Mouse (Mus musculus) MEL (cell line): ENCODE data around the gene Ephb3. TPM values are rescaled to one million over a fixed set of nuclear protein-coding genes. Genes with fewer than 3 reads are reported as not detected.
"Not testable (repeated sequence)": the region's sequence is repeated elsewhere in the genome, so short reads cannot be mapped to it uniquely, and the experiment has no call there.

Experiments
- DNase-seq: peaks from one replicate; pipeline ENCODE4 v3.0.0; 2011; ENCODE audit warnings: low read depth, low spot score
- H3K27ac ChIP-seq: 2 replicates; pipeline ENCODE4 v1.5.1; 2012; ENCODE audit warnings: low read depth, mild to moderate bottlenecking, control low read depth, low read length, moderate library complexity; ENCODE audit not compliant: control insufficient read depth
- H3K27me3 ChIP-seq, 2 experiments: fragments of 150-350 bp in 1 of 2; sonication (generic) in 1 of 2; 2 replicates each; pipeline ENCODE4 v1.6.1; 2012; ENCODE audit warnings: low read length in 2 of 2, mild to moderate bottlenecking in 2 of 2, improper control_type of control experiment in 1 of 2, moderate library complexity in 1 of 2; ENCODE audit not compliant: insufficient read depth in 2 of 2, control insufficient read depth in 1 of 2
- H3K36me3 ChIP-seq, 2 experiments: 2 replicates each; pipeline ENCODE4 v1.6.1; 2012 to 2014; ENCODE audit warnings: low read length in 2 of 2, improper control_type of control experiment in 1 of 2, inconsistent platforms in 1 of 2, mild to moderate bottlenecking in 1 of 2; ENCODE audit not compliant: insufficient read depth in 2 of 2, control insufficient read depth in 1 of 2
- H3K4me1 ChIP-seq, 2 experiments: fragments of 150-350 bp in 1 of 2; sonication (generic) in 1 of 2; 2 replicates each; pipeline ENCODE4 v1.6.1; 2012; ENCODE audit warnings: low read length in 2 of 2, improper control_type of control experiment in 1 of 2, mild to moderate bottlenecking in 1 of 2; ENCODE audit not compliant: insufficient read depth in 2 of 2, control insufficient read depth in 1 of 2
- H3K4me3 ChIP-seq, 2 experiments: fragments of 150-350 bp in 1 of 2; sonication (generic) in 1 of 2; 2 replicates each; pipeline ENCODE4 v1.5.1; 2012; ENCODE audit warnings: low read depth in 2 of 2, low read length in 2 of 2, mild to moderate bottlenecking in 2 of 2, moderate library complexity in 2 of 2, control low read depth in 1 of 2, improper control_type of control experiment in 1 of 2; ENCODE audit not compliant: control insufficient read depth in 1 of 2, insufficient read depth in 1 of 2
- H3K79me2 ChIP-seq: 2 replicates; pipeline ENCODE4 v1.6.1; 2012; ENCODE audit warnings: mild to moderate bottlenecking, low read length, moderate library complexity; ENCODE audit not compliant: control insufficient read depth, poor library complexity, insufficient read depth
- H3K9ac ChIP-seq: 2 replicates; pipeline ENCODE4 v1.6.1; 2012; ENCODE audit warnings: low read depth, mild to moderate bottlenecking, control low read depth, low read length, moderate library complexity; ENCODE audit not compliant: control insufficient read depth, poor library complexity, severe bottlenecking
- H3K9me3 ChIP-seq: fragments of 150-350 bp; sonication (generic); replicated peaks from 2 replicates; pipeline ENCODE4 v1.6.1; 2012; ENCODE audit warnings: mild to moderate bottlenecking, low read length, improper control_type of control experiment, moderate library complexity; ENCODE audit not compliant: insufficient read depth
- BHLHE40 ChIP-seq: IDR thresholded peaks from 2 replicates; pipeline ENCODE4 v1.6.1; 2012; ENCODE audit warnings: low read depth, mild to moderate bottlenecking, inconsistent platforms, low read length, improper control_type of control experiment, borderline replicate concordance
- CTCF ChIP-seq, 3 experiments: IDR thresholded peaks in 2 of 3; conservative IDR thresholded peaks in 1 of 3; 2 replicates each; pipeline ENCODE4 v1.5.1; 2011 to 2012; ENCODE audit warnings: low read length in 3 of 3, low read depth in 2 of 3, mild to moderate bottlenecking in 2 of 3, improper control_type of control experiment in 1 of 3, inconsistent platforms in 1 of 3, mixed read lengths in 1 of 3, moderate library complexity in 1 of 3; ENCODE audit not compliant: control insufficient read depth in 1 of 3, insufficient read depth in 1 of 3, poor library complexity in 1 of 3, severe bottlenecking in 1 of 3
- E2F4 ChIP-seq: IDR thresholded peaks from 2 replicates; pipeline ENCODE4 v1.6.1; 2011; ENCODE audit warnings: low read depth, low read length, improper control_type of control experiment, borderline replicate concordance
- EP300 ChIP-seq, 2 experiments: IDR thresholded peaks; 2 replicates each; pipeline ENCODE4 v1.6.1; 2011; ENCODE audit warnings: improper control_type of control experiment in 2 of 2, low read length in 2 of 2, low read depth in 1 of 2, mild to moderate bottlenecking in 1 of 2
- MXI1 ChIP-seq: IDR thresholded peaks from 2 replicates; pipeline ENCODE4 v1.6.1; 2011; ENCODE audit warnings: mild to moderate bottlenecking, low read depth, low read length, improper control_type of control experiment
- NELFE ChIP-seq: IDR thresholded peaks from 2 replicates; pipeline ENCODE4 v1.6.1; 2011; ENCODE audit warnings: low read depth, low read length, improper control_type of control experiment
- RAD21 ChIP-seq: IDR thresholded peaks from 2 replicates; pipeline ENCODE4 v1.6.1; 2011; ENCODE audit warnings: mild to moderate bottlenecking, low read depth, low read length, improper control_type of control experiment
- SMC3 ChIP-seq: IDR thresholded peaks from 2 replicates; pipeline ENCODE4 v1.6.1; 2011; ENCODE audit warnings: low read depth, low read length, improper control_type of control experiment
- TAL1 ChIP-seq: IDR thresholded peaks from 2 replicates; pipeline ENCODE4 v1.6.1; 2012; ENCODE audit warnings: mild to moderate bottlenecking, inconsistent platforms, low read length, moderate library complexity, mixed read lengths
- TBP ChIP-seq: IDR thresholded peaks from 2 replicates; pipeline ENCODE4 v1.8.0; 2011; ENCODE audit warnings: low read depth, low read length, improper control_type of control experiment
- UBTF ChIP-seq: IDR thresholded peaks from 2 replicates; pipeline ENCODE4 v1.6.1; 2012; ENCODE audit warnings: low read depth, mild to moderate bottlenecking, inconsistent platforms, low read length, improper control_type of control experiment, moderate library complexity, borderline replicate concordance; ENCODE audit not compliant: insufficient read depth
- ZC3H11A ChIP-seq: IDR thresholded peaks from 2 replicates; pipeline ENCODE4 v1.6.1; 2012; ENCODE audit warnings: low read depth, mild to moderate bottlenecking, inconsistent platforms, low read length, improper control_type of control experiment
- ZNF384 ChIP-seq: IDR thresholded peaks from 2 replicates; pipeline ENCODE4 v1.6.1; 2012; ENCODE audit warnings: low read depth, mild to moderate bottlenecking, inconsistent platforms, low read length, improper control_type of control experiment
- polyA plus RNA-seq, 2 experiments: library from polyadenylated mRNA; stranded (reverse) in 1 of 2; unstranded in 1 of 2; fragments of >175 nt in 1 of 2; fragments of >200 nt in 1 of 2; gene quantifications; 2 replicates each; pipeline versions ENCODE4 v1.2.1 to v1.2.4; 2012; ENCODE audit warnings: low replicate concordance in 2 of 2, low read depth in 1 of 2; ENCODE audit not compliant: insufficient read length in 2 of 2, insufficient read depth in 1 of 2, missing spikeins in 1 of 2
- total RNA-seq: library from RNA; depleted of rRNA; stranded (reverse); fragments of 300-350 nt; gene quantifications from 2 replicates; pipeline ENCODE4 v1.2.3, GENCODE M21; 2012; rRNA removed

Ephb3 gene
- total RNA-seq, result 0.42 and 0.46 TPM in 2 replicates
- 1 to 10 TPM in 1 of 2 experiments, not detected in 1; 2.9 TPM for polyA plus RNA-seq

DNA sequence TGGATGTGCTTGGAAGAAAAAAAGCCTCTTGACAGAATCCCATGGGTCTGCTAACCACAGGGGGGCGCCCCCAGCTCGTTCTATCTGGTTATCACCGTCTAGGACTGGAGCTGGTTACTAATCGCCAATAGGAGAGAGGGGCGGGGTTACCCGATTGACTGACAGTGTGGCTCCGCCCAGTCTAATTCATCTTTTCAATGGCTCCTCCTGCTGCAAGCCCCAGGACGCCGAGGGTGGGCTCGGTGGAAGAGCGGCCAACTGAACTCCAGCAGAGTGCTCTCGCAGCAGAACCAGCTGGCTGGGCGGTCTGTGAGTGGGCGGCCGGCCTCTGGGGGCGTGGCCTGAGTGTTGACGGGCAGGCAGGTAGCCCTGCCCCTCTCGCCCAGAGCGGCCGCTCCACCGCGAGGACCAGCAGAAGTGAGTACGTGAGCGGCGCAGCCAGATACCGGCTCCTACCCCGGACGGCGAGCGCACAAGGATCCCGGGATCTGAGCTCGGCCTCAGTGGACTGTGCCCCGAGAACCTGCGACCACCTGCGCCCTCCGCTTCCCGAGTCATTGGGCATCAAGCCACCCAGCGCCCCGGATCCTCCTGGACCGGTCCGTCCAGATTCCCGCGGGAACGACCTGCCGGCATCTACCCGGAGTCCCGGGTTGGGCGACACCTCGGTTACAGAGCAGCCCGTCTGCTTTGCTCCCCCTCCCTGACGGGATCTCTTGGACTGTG, at the start of gene Ephb3:
Gene Ephb3, plus strand, starts transcription at position 389 of the 726 bp plus-strand sequence.
- DNase-seq, result peak; percentile 64
- peaks cover 0 to 7% of the 10 kb centered on the region in 2 experiments; a peak in 2 of 4 replicates for H3K27me3 ChIP-seq
- H3K9me3 ChIP-seq, result no peaks in the 10 kb centered on the region
- no peaks in the 10 kb centered on the region for H3K4me1 ChIP-seq
- H3K9ac ChIP-seq, result no peak within 1 kb of the TSS
- no peak within 1 kb of the TSS for H3K27ac ChIP-seq
- H3K4me3 ChIP-seq, result no peak within 1 kb of the TSS
- H3K36me3 ChIP-seq, result no peaks in the 10 kb centered on the region
- TF ChIP-seq MXI1 (no peak), SMC3 (peak; percentile 94), TAL1 (no peak), TBP (no peak), UBTF (no peak), RAD21 (peak; percentile 84), E2F4 (no peak), ZC3H11A (peak; percentile 84), NELFE (no peak), ZNF384 (0 out of 2 replicates have a peak, but pooled peaks have one; percentile 39), EP300 (IDR thresholded peaks at IDR 0.05; ENCODE audit: low read depth in 1 of 2, low read length in 2 of 2) (no peak), CTCF (IDR thresholded peaks at IDR 0.05 in 2 of 3, conservative IDR thresholded peaks at IDR 0.05 in 1 of 3; ENCODE audit: control insufficient read depth in 1 of 3, insufficient read depth in 1 of 3, low read depth in 2 of 3, low read length in 3 of 3, poor library complexity in 1 of 3, severe bottlenecking in 1 of 3) (peak; percentile 30 to 79 (median 71); a peak in 5 of 6 replicates), BHLHE40 (no peak)
- H3K79me2 ChIP-seq, result no peaks in the 10 kb centered on the region

DNA sequence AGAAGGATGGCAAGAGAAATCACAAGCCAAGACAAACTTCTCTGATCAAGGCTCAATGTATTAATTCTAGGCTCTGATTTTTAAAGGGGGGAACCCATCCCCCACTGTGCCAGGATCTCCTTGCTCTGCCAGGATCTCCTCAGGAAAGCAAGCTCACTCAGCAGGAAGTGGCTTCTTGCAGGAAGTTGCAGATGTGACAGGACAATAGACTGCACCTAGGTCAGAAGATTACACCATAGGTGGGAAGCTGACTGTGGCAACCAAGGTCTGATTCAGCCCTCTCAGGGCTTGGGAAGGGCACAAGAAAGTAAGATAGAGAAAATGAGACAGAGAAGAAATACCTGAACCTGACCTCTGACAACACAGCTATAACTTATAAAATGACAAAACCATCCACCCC, 48.3 kb upstream of the Ephb3 start:
- not testable (repeated sequence) for H3K9me3 ChIP-seq, H3K27me3 ChIP-seq, H3K79me2 ChIP-seq

GRCm38 (mm10) chr16:21159226-21159625, 45.3 kb upstream of the Ephb3 start:
- not testable (repeated sequence) for H3K36me3 ChIP-seq, H3K4me1 ChIP-seq, H3K27me3 ChIP-seq, H3K9me3 ChIP-seq, DNase-seq, H3K27ac ChIP-seq, H3K9ac ChIP-seq, H3K79me2 ChIP-seq, H3K4me3 ChIP-seq

More for the DNA sequence above, 48.3 kb upstream of the Ephb3 start:
- not testable (repeated sequence) for H3K27ac ChIP-seq, DNase-seq, H3K4me3 ChIP-seq, H3K36me3 ChIP-seq, H3K4me1 ChIP-seq, H3K9ac ChIP-seq

DNA sequence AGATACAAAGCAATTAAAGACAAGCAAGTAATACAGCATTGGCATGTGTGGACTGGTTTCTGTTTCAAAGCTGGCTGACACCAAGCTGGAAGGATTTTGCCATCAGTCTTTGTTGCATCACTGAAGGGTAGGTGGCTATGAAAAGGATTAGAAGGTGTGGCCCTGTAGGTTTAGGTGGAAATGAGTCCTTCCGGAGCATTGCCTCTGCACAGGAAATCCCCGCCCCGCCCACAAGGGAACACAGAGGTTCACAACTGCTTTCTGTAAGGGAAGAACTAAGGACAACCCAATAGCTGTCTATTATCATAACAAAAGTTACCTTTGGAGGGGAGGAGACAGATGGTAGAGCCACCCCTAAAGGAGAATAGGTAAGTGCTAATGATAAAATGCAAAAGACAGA, 41.1 kb upstream of the Ephb3 start:
- H3K27ac ChIP-seq, result not testable (repeated sequence)

More for the DNA sequence above, 41.1 kb upstream of the Ephb3 start:
- H3K9ac ChIP-seq, H3K27me3 ChIP-seq, DNase-seq, H3K36me3 ChIP-seq, H3K4me1 ChIP-seq, H3K9me3 ChIP-seq, H3K4me3 ChIP-seq, H3K79me2 ChIP-seq: not testable (repeated sequence)
